Mouse (Mus musculus) urinary bladder, postnatal 25 days (tissue): ENCODE data around the gene Rcn2.

Experiments used
- DNase-seq: peaks from one replicate; pipeline ENCODE4 v3.0.0; 2022; ENCODE audit warnings: low spot score

Rcn2 gene

DNA sequence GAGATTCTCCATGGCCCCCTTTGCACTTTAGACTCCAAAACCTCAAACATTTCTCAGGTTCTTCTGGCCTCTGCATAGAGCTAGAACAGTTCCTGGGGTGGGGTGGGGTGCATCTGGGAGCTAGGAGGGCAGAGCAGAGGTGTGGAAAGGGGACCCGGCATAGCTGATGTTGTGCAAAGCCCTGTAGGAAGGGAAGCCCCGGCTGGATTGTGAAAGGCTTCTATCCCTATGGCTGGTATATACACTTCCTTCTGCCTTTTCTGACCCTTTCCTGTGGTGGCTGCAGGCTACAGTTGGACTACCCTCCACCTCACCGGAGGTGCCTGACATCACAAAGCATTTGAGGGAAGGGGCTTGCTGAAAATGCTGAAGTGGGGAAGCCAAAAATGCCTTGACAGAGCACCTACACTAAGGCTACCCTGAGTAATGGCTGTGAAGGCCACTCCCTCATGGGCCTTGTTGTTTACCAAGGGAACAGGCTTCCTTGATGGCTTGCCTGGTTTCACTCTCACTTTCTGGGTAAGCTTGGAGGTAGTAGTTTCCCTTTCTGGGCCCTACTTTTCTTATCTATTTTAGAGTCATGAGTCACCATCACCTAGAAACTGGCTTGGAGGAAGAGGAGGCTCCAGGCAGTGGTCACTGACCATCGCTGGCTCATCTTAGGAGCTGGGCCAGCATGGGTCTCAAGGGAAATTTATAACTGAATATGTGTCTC is 56.1 kb downstream of the Rcn2 start:
- DNase-seq: no peak

DNA sequence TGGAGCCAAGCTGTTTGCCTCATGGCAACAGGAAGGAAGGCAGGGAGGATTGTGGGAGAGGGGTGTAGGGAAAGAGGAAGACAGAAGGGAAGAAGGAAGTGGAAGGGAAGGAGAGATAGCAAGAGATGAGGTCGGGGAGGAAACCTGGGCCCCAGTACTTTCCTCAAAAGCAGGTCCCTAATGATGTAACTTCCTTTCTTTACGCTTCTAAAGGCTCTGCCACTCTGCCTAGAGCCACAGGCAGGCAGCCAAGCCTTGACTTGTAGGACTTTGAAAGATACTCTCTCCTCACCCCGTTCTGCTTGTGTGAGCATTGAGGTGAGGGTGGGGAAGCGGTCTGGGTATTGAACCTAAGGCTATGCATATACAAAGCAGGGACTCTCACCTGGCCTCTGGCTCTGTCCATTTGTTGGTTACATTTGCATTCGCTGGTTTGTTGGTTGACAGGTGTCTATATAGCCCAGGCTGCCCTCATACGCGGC is 58.4 kb downstream of the Rcn2 start:
- no peak for DNase-seq

DNA sequence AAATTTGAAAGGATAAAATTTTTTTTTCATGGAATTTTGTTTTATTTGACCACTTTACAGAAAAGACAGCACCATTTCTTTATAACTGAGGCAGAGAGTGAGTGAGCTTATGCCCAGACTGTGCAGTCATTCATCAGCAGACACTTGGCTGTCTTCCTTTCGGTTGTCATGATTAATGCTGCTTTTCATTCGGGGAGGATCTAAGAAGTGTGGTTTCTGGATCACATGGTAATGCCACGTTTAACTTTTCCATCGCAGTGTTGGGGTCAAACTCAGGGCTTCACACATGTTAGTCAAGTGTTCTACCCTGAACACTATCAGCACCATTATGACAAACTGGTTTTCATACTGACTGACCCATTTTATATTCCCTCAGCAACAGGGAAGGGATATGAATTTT is 59.4 kb downstream of the Rcn2 start:
- DNase-seq: no peak

DNA sequence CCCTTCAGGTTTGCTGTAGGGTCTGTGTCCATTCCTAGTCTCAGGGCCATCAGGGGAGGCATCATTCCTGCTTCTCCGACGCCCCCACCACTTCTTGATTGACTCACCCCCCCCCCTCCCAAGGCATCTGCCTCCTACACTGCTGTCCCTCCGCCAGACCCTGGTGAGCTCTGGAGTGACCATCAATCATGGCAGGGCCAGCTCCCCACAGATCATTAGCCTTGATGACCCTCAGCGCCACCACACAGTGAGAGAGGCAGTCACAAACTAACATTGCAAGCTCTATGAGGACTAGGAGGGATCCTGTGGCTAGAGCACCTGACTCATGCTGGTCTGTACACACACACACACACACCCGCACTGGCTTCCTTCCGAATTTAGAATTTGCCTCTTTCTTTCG is 63.3 kb downstream of the Rcn2 start:
- no peak for DNase-seq

DNA sequence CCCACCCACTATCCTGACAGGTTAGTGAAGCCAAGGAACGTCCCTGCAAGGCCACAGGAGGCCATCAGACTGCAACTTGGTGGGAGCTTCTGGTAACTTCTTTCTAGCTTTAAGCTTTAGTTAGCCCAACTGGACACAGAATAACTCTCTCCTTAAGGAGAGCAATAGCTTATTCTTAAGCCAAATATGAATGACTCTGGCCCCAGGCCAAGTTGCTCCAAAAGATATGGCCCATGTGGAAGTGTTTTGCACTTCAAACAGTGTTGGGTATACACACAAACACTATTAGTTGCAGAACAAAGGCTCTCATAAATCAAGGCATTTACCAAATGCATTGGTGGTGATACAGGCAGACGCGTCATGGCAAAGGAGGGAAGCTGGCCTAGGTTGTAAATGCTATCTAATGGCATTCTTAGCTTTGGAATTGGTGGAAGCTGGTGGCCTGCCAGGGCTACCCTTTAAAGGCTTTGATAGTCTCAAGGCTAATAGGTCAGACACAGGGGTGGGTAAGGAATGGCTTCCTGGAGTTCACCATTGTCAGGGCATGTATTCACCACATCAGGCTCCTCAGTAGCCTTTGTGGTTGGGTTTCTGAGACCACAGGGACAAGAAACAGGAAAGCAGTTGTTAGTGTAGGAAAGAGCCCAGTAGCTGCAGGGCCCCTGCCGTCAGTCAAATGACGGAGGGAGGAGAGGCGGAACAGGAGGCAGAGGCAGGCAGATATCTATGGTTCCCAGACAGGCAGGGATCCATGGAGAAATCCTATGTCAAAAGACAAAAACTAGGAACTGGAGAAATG is 64.8 kb downstream of the Rcn2 start:
- no peak for DNase-seq

DNA sequence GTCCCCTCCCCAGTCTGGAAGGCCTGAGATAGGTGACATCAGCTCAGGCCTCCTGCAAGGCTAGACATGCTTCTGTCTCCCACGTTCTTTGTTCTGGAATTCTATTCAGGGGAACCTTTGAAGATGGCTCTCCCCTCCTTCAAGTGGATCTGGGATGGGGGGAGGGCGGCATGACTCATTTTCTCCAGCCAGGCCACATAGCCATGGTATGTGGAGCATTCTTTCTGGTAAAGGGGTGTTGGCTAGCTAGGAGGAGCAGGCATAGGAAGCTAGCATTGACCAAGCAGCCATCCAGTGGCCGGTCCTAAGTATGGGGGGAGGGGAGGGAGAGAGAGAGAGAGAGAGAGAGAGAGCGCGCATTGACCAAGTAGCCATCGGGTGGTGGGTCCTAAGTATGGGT is 65.9 kb downstream of the Rcn2 start:
- DNase-seq: no peak

DNA sequence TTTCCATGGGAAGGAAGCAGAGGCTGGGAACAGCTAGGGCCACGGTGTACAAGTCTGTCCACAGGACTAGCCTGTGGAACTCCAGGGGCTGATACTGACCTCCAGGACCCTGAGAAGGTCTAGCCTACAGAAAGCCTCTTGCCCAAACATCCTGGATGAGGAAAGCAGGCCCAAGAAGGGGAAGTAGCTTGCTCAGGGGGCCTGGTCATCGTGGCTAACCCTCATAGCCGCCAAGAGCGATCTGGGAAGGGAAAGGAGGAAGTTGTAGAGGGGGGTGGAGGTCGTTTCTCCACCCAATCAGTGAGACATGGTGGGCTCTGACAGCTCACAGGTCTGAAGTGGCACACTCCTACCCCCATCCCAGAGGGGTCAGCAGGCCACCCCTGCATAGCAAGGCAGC is 66.5 kb downstream of the Rcn2 start:
- DNase-seq: no peak
